Mouse (Mus musculus) layer of hippocampus, postnatal 10 days (tissue): Measurements from ENCODE around the gene Lhfpl3. TPM values are rescaled to one million over a fixed set of nuclear protein-coding genes. Genes with fewer than 3 reads are reported as not detected.

Experiments used
- DNase-seq, 2 experiments: peaks; one replicate each; pipeline ENCODE4 v3.0.0; 2021; ENCODE audit warnings: low spot score in 2 of 2
- total RNA-seq, 2 experiments: library from RNA; stranded (reverse); gene quantifications; 2 replicates each; pipeline ENCODE4 v1.2.3; 2021

The Lhfpl3 gene
- total RNA-seq, 2 experiments from 2014 or later = 29.5 to 31.1 TPM

DNA sequence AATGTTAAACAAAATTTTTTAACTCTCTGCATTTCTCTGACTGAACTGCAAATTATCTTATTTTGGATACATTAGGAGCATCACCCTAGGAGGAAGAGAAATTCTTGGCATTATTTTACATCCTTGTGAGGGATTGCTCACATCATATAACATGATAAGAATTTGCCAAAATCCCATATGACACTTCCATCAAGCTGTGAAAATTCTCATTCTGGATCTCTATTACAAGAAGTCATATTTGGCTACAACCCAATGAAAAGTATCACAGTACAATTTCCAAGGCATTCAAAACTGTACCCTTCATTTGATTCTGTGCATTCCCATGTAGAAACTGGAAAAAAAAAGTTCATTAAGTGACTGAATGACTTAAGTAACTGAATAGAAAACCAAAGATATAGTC is 180.3 kb downstream of the Lhfpl3 start:
- no peak for DNase-seq

DNA sequence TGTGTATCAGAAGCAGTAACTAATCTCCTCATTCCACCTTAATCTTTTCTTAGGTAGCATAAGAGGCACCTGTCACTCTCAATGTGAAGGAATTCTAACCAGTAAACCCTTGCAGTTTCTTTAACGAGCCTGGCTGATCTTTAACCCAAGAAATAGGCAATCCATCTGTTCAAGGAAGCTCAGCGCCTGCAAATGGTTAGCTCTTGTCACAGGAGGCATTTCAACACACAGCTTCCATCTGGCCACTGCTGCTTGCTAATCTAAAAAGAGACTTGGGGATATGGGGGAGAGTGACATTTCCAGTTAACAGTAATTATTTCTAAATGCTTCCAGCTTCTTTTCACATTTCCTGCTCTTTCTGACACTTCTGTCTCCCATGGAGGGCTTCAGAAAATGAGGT is 182.9 kb downstream of the Lhfpl3 start:
- DNase-seq = no peak

DNA sequence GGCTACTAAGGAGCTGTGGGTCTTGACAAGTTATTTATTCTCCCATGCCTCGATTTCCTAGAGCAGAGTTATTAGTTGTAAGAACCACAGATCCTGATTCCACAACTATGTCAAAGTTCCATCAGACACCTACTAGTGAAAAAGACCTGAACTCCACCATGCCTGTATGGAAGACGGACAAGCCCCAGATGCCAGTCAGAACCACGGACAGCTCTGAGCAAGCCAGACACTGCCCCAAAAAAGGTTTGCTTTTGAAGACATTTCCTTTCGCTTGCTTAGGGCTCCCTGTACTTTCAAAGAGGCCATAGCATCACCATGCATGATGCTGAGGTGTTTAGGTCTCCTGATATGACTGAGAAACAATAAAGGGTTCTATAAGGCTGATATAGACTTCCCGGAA is 197.4 kb downstream of the Lhfpl3 start:
- DNase-seq = no peak

DNA sequence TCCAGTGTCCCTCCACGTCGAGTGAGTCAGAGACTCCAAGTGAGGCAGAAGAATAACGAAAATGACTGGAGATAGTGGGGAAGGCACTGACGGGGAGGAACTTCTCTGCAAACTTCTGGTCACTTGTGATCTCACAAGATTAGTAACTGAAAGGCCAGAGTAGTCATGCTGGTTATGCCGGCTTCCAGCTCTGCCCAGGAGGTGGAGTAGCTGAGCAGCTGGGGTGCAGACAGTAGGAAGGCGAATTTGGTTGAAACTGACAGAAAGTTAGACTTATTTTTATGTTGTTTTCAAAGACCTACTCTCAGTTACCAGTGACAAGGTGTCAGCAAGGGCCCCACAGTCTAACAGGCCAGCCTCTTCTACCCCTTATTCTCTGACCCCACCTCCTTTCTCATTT is 217.4 kb downstream of the Lhfpl3 start:
- no peak for DNase-seq

DNA sequence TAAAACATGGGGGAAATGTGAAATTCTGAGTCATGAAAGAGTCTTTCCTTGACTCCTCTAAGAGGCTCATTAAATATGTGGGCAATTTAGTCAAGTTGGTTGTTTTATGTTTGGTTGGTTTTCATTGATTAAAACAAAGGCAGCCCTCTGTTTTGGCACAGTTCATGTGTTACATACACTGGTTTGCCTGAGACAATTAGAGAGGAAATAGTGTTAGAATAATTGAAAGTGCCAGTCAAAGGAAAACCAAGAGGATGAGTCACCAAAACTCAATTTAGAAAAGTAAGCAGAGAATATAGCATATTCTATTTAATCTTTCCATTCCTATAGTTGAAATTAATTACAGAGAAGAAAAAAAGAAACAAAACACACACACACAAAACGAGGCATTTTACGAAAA is 240.9 kb downstream of the Lhfpl3 start:
- no peak for DNase-seq

DNA sequence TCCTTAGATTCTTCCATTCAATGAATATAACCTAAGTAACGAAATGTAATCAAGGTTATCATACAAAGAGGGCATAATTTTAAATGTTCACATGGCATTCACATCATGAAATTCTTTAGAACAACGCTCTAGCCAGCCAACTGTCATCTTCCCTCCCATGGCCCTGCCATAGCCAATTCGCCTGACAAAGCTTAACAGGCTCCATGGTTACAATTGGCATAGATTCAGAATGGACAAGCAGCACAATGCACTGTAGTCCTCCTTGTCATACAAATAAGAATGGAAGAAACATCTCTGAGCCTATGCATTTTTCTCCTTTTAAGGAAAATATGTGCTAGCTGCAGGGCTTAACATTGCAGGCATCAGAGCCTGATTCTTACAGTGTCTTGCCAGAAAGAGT is 254.0 kb downstream of the Lhfpl3 start:
- no peak for DNase-seq

DNA sequence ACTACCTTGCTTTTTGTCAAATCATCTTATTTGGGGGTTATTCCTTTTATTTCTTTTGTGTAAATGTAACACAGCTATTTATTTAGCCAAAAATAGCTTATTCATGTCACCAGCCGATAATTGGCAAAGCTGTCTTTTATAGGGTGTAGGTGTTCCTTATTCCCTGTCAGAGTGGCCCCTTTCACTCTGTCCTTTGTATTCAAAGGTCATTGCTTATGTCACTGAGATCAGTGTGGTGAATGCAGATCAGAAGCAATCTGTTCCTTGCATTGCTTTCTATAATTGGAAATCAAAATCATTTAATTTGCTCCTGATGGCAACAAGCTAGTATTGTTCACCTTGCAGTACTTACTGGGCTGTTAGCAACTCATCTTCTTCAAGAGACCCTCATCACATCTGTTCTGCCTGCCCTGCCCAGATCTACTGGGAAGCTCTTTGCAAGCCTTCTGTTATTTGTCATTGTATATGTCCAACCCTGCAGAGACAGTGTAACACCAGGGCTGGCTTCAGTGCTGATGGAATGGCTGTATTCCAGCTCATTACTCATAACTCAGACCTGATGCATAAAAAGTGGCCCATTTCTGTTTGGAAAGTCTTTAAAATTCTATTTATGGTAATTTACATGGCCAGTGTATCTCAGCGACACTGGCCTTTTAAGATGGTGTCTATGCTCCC is 257.4 kb downstream of the Lhfpl3 start:
- DNase-seq = no peak

DNA sequence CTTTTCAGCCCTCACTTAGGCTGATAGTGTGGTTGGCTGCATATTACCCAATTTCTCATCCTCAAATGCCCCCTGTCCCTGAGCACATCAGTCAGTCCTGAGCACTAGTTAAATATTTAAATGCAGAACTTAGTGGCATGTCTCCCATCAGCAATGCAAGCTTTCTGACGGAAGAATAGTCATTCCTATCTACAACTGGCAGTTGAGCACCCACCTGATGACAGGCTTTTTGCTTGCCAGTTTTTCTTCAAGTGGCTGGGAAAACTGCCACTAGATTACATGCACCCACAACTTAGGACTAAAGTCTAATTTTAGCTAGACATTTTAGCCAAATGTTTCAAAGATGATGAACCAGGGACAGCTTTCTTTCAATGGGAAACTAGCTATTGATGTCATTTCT is 260.3 kb downstream of the Lhfpl3 start:
- DNase-seq = no peak

DNA sequence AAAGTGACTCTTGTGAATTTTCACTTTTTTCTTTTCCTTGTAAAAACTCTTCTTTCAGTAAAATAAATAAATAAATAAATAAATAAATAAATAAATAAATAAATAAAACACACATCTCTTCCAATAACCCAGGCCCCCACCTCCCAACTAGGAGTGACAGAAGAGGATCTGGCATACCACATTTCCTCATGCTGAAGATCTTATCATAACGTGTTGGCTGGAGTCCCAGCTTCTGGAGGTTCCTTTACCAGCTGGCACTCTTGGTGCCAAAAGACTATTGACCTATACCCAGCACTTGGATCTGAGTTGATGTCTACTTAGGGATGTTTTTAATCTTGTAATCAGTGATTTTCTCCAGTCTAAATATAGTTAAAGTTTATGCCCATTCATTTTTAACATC is 264.6 kb downstream of the Lhfpl3 start:
- DNase-seq = no peak

DNA sequence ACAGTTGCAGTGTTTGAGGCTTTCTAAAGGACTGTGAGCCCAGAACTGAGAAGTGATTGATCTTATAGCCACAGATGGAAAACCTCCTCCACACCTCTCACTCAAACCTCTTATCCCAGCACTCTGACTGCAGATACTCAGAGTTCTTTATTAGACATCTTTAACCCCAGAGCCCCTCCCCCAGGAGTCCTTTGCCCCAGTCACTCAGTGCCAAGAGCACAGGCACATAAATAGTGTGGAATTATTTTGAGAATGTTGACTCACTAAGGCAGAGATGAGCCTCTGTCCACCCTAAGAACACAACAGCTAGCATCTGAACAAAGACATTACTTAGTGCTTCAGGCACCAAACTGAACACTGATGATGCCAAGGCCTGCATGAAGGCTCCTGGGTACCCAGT is 268.1 kb downstream of the Lhfpl3 start:
- no peak for DNase-seq

DNA sequence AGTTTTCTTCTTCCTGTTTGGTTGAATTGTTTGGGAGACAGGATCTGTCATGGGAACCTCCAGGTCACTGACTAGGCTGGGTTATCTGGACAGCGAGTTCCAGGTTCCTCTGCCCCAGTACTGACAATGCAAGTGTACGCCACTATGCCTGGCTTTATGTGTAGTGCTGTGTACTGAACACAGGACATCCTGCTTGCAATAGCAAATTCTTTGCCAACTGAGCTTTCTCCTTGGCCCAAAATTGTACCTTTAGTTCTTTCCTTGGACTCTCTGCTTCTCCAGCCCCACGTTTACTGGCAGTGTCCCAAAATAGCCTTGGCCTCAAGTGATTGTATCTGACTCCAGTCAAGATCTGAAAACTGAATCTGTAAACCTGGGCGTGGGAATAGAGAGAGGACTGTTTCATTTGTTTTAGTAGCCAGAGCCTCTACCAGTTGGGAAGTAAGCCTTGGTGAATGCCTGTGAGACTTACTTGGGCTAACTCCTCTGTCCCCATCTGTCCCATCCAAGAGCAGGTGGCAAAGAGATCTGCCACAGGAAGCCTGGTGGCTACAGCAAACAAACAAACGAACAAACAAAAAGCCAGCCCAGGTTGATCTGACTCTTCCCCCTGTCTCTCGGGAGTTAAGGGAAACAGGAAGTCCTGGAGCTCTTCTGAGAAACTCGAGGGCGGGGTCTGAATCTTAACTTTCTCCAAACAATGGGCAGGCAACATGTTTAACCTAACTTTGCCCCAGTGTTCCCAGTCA is 269.9 kb downstream of the Lhfpl3 start:
- no peak for DNase-seq

DNA sequence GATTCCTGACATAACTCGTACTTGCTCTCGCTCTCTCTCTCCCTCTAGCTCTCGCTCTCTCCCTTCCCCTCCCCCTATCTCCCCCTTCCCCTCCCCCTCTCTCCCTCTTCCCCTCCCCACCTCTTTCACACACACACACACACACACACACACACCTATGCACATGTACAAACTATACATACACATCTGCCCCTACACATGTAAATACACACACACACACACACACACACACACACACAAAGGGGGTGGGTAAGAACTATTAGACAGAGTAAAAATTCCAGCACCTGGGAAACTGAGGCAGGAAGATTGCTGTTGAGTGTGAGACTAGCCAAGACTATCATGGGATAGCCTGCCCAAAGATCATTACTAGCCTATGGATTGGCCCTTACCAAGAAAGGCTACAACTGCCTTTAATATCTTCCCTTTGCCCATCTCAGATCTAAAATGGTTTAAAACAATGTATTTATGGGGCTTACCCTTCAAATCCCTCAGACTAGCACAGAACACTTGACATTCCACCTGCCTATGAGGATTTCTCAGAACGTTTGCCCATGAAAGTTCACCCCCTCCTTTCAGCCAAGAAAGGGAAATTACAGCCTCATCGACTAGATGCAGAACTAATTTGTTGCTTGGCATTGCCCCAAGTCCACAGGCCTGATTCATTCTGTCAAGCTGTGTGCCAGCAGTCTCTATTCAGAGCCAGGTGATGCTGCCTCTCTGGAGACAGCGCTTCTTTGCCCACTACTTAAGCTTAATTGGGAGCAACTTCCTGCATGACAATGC is 289.3 kb downstream of the Lhfpl3 start:
- DNase-seq = peak; percentile 33 to 47

DNA sequence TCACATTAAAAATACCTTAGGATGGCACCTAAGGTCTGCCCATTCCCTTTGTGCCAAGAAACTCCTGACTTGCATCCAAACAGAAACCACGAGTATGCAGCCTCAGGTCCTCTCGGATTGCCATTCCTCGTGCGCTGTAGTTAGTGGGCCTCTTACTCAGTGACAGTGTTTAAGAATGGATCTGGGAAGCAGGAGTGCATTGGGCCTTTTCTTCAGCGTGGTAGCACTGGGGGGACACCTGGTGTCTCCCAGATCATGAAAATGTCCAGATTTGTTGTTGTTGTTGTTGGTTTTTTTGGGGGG is 289.8 kb downstream of the Lhfpl3 start:
- no peak for DNase-seq

DNA sequence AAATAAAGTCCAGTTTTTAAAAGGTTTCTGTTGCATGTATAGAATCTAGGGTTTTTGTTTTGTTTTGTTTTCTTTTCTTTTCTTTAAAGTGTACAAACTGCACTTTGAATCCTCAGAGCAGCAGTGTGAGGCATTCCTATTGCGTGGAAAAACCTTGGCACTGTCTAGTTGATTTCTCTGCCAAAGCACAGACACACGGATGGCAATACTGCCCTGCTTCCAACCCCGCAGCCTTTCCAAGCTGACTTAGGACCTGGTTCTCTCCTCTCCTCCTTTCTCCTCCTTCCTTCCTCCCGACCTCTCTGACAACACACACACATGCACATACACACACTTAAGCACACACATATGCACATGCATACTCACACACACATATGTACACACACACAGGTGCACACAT is 294.6 kb downstream of the Lhfpl3 start:
- DNase-seq = no peak

DNA sequence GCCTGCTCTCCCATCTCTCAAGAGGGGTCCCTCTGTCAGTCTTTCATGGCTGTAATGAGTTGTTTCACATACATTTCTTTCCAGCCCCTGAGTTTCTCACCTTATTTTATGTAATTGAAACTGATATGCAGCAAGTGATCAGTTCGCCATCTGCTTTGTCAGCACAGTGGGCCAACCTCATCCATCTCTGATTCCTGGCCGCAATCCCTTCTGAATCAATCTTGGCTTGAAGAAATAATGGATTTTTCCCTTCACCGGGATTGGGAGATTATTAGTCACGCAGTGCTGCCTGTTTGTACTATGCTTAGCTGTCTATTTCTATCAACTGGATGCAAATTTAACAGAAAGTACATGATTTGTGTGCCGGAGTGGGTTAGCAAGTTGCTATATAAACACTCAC is 297.0 kb downstream of the Lhfpl3 start:
- peak in 1 of 2 experiments; percentile 16 for DNase-seq

DNA sequence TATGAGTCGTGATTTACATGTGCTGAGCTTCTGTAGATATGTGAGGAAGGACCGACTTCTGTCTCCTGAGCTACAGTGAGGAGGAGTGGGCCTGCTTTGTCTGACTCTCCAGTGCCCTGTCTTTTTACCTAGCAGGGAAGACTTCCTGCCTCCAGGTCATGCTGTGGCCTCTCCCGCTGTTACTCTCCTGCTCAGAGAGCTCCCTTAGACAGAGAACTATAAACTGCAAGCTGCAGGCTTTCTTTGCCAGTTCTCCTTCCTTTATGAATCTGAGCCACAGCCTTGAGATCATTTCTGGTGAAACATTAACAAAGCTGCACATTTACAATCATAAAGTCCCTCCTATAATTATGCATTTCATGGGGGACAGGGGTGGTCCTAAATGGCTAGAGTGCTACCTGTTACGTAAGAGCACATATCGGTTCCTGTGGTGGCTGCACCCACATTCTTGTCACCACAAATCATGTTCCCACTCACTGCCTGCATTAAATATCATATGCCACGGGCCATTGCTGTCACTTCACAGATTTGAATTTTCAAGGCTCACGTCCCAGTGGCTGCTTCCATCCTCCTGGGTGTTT is 303.3 kb downstream of the Lhfpl3 start:
- no peak for DNase-seq

DNA sequence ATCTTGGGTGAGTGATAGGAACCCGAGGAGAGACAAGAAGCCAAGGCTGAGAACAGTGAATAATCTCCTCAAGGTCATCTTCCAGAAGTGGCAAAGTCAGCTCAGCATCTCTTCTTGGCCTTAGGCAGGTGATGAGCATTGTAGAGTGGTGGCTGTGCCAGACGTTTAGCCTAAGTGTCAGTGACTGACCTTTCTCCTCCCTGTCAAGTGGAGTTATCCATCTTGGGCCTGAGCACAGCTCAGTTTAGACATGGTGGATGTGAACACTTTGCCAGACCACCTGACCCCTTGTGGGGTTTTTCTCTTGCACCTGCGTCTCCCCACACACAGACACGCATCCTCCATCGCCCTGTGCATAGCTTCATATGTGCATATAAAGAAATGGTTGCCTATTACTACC is 305.6 kb downstream of the Lhfpl3 start:
- DNase-seq = no peak

DNA sequence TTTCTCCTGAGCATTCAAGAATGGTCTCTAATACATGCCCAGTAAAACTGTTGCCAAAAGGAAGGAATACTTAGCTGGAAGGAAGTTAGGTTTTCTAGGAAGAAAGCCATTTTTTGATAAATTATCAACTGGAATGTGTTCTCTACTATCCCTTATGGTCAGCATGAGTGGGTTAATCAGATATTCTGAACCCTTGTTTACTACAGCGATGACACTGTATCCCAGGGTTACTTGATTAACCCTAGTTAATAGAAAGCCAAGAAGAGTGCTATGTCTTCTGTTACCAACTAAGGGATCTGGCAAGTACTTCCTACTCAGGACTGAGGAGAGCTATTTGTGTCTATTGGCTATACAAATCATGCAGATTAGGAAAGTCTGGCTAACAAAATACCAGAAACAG is 349.0 kb downstream of the Lhfpl3 start:
- no peak for DNase-seq

DNA sequence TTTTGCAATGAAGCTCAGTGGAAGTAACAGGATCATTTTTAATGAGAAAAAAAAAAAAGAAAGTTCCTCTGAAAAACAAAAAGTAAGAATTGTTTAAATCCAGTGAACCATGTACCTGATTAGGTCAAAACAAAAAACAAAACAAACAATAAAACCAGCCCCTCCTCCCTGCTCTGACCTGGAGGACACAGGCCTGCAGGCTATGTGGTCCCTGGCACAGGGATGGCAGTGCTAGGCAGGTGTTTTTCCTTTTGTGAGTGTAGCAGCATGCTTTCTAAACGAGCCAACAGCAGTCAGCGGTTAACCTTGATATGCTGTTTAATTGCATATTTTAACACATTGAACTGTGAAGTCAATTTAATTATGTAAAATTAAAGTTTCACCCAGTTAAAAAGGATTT is 360.7 kb downstream of the Lhfpl3 start:
- DNase-seq = no peak

DNA sequence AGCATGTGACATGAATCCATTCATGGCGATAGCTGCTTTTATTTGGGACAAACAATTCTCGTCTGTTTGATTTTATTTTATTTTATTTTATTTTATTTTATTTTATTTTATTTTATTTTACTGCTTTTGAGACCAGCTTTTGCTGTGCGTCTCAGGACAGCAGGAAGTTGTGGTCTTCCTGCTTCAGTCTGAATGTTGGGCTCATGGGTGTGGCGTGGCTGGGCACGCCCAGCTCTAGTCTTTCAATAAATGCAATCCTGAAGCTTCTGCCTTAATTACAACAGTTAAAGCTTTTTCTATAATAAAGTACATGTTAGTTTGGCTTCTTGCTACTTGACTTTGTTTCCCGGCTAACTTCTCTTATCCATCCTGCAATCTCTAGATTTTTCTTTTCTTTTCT is 365.4 kb downstream of the Lhfpl3 start:
- no peak for DNase-seq

DNA sequence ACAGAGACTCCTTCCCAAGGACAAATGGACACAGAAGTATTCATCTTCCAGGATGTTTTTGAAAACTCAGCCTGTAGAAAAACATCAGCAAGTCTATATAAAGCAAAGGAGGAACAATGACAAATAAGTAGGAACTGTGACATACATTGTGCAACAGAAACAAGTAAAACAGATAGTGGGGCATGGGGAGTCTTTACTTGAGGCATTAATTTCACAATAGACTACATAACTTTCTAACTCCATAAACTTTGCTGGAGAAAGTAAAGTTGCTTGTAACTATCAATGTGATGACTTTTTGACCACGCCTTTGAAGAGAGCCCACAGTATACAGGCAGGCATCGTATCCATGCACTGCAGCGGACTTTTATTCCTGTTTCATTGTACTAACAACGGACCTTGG is 368.4 kb downstream of the Lhfpl3 start:
- DNase-seq = no peak

DNA sequence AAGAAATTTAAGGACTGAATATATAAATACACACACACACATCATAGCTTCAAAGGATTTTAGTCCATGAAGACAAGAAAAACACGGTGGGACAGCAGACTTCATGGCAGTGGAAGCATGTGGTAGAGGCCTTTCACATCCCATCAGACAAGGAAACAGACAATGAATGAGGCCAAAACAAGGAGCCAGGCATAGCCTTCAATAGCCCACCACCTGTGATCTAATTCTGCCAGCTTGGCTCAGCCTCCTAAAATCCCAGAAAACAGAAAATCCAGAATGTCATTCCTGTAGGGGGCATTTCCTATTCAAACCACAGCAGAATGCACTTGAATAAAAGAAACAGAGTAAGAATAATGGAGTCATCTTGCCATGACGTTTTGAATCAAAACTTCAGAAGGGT is 381.0 kb downstream of the Lhfpl3 start:
- DNase-seq = no peak
